Mouse (Mus musculus): ENCODE measurements around the gene Txnrd2.

The Txnrd2 gene

GRCm38 (mm10) chr16:18448104-18448503 lies 21.9 kb downstream of the Txnrd2 start:
- no peak for DNase-seq (ENCODE audit: extremely low read depth, low read depth)

GRCm38 (mm10) chr16:18449005-18449404 lies 22.8 kb downstream of the Txnrd2 start:
- no peak for DNase-seq (ENCODE audit: extremely low read depth, low read depth)

- DNase-seq (ENCODE audit: extremely low read depth, low read depth) = no peak
These were observed 25.4 kb downstream of the Txnrd2 start for GRCm38 (mm10) chr16:18451486-18452181.

- DNase-seq (ENCODE audit: extremely low read depth, low read depth) = no peak
These were observed 26.2 kb downstream of the Txnrd2 start for GRCm38 (mm10) chr16:18452361-18452862.

- DNase-seq (ENCODE audit: extremely low read depth, low read depth) = no peak
These were observed 27.7 kb downstream of the Txnrd2 start for GRCm38 (mm10) chr16:18453846-18454245.

- DNase-seq (ENCODE audit: extremely low read depth, low read depth) = no peak
These were observed 29.2 kb downstream of the Txnrd2 start for GRCm38 (mm10) chr16:18455407-18455806.

- no peak for DNase-seq (ENCODE audit: extremely low read depth, low read depth)
These were observed 32.5 kb downstream of the Txnrd2 start for GRCm38 (mm10) chr16:18458661-18459060.

- DNase-seq (ENCODE audit: extremely low read depth, low read depth) = no peak
These were observed 33.3 kb downstream of the Txnrd2 start for GRCm38 (mm10) chr16:18459335-18459954.

GRCm38 (mm10) chr16:18459955-18460370 lies 33.8 kb downstream of the Txnrd2 start:
- peak; percentile 88 for DNase-seq (ENCODE audit: extremely low read depth, low read depth)

- DNase-seq (ENCODE audit: extremely low read depth, low read depth) = no peak
These were observed 34.6 kb downstream of the Txnrd2 start for GRCm38 (mm10) chr16:18460826-18461225.

- DNase-seq (ENCODE audit: extremely low read depth, low read depth) = no peak
These were observed 35.8 kb downstream of the Txnrd2 start for GRCm38 (mm10) chr16:18462031-18462430.

- no peak for DNase-seq (ENCODE audit: extremely low read depth, low read depth)
These were observed 36.4 kb downstream of the Txnrd2 start for GRCm38 (mm10) chr16:18462598-18462997.

GRCm38 (mm10) chr16:18464271-18464670 lies 38.1 kb downstream of the Txnrd2 start:
- DNase-seq (ENCODE audit: extremely low read depth, low read depth) = no peak

- no peak for DNase-seq (ENCODE audit: extremely low read depth, low read depth)
These were observed 44.6 kb downstream of the Txnrd2 start for GRCm38 (mm10) chr16:18470829-18471228.

GRCm38 (mm10) chr16:18471381-18471955 lies 45.3 kb downstream of the Txnrd2 start:
- DNase-seq (ENCODE audit: extremely low read depth, low read depth) = no peak

- DNase-seq (ENCODE audit: extremely low read depth, low read depth) = no peak
These were observed 45.8 kb downstream of the Txnrd2 start for GRCm38 (mm10) chr16:18471976-18472375.

GRCm38 (mm10) chr16:18472416-18472815 lies 46.2 kb downstream of the Txnrd2 start:
- no peak for DNase-seq (ENCODE audit: extremely low read depth, low read depth)

- no peak for DNase-seq (ENCODE audit: extremely low read depth, low read depth)
These were observed 46.8 kb downstream of the Txnrd2 start for GRCm38 (mm10) chr16:18472976-18473375.

- no peak for DNase-seq (ENCODE audit: extremely low read depth, low read depth)
These were observed 47.8 kb downstream of the Txnrd2 start for GRCm38 (mm10) chr16:18474021-18474420.

- no peak for DNase-seq (ENCODE audit: extremely low read depth, low read depth)
These were observed 51.8 kb downstream of the Txnrd2 start for GRCm38 (mm10) chr16:18477996-18478395.

GRCm38 (mm10) chr16:18479667-18480066 lies 53.5 kb downstream of the Txnrd2 start:
- no peak for DNase-seq (ENCODE audit: extremely low read depth, low read depth)

- no peak for DNase-seq (ENCODE audit: extremely low read depth, low read depth)
These were observed 54.8 kb downstream of the Txnrd2 start for GRCm38 (mm10) chr16:18480933-18481485.
